Mouse (Mus musculus) lung, postnatal 10 days (tissue): ENCODE measurements around the gene Umodl1.
A peak's percentile ranks its signal among the peaks of the same experiment; 100 is the strongest.

Source experiments
- DNase-seq: peaks from one replicate; pipeline ENCODE4 v3.0.0; 2021

The Umodl1 gene

GRCm38 (mm10) chr17:31002613-31003012 is 48.2 kb downstream of the Umodl1 start:
- no peak for DNase-seq

GRCm38 (mm10) chr17:31005284-31005683 is 50.8 kb downstream of the Umodl1 start:
- no peak for DNase-seq

GRCm38 (mm10) chr17:31007357-31007756 is 52.9 kb downstream of the Umodl1 start:
- DNase-seq, result peak; percentile 16

- DNase-seq, result no peak
Measured at GRCm38 (mm10) chr17:31008416-31008815, 54.0 kb downstream of the Umodl1 start.

GRCm38 (mm10) chr17:31011551-31012394 is 57.3 kb downstream of the Umodl1 start:
- DNase-seq, result peak; percentile 62

GRCm38 (mm10) chr17:31018267-31018666 is 63.8 kb downstream of the Umodl1 start:
- peak; percentile 78 for DNase-seq

GRCm38 (mm10) chr17:31019505-31019904 is 65.1 kb downstream of the Umodl1 start:
- peak; percentile 68 for DNase-seq

- peak; percentile 51 for DNase-seq
Measured at GRCm38 (mm10) chr17:31020078-31020477, 65.6 kb downstream of the Umodl1 start.

- DNase-seq, result no peak
Measured at GRCm38 (mm10) chr17:31021276-31021675, 66.8 kb downstream of the Umodl1 start.

GRCm38 (mm10) chr17:31024125-31024781 is 69.8 kb downstream of the Umodl1 start:
- DNase-seq, result peak; percentile 54

- DNase-seq, result no peak
Measured at GRCm38 (mm10) chr17:31024782-31025125, 70.3 kb downstream of the Umodl1 start.

- no peak for DNase-seq
Measured at GRCm38 (mm10) chr17:31026986-31027385, 72.5 kb downstream of the Umodl1 start.

- DNase-seq, result no peak
Measured at GRCm38 (mm10) chr17:31027723-31028122, 73.3 kb downstream of the Umodl1 start.

GRCm38 (mm10) chr17:31028821-31029370 is 74.5 kb downstream of the Umodl1 start:
- DNase-seq, result no peak

- no peak for DNase-seq
Measured at GRCm38 (mm10) chr17:31029407-31029806, 75.0 kb downstream of the Umodl1 start.

- no peak for DNase-seq
Measured at GRCm38 (mm10) chr17:31032341-31032740, 77.9 kb downstream of the Umodl1 start.

- no peak for DNase-seq
Measured at GRCm38 (mm10) chr17:31033251-31033650, 78.8 kb downstream of the Umodl1 start.

- DNase-seq, result no peak
Measured at GRCm38 (mm10) chr17:31034165-31034564, 79.7 kb downstream of the Umodl1 start.

- no peak for DNase-seq
Measured at GRCm38 (mm10) chr17:31034674-31035356, 80.4 kb downstream of the Umodl1 start.

GRCm38 (mm10) chr17:31036168-31036876 is 81.9 kb downstream of the Umodl1 start:
- DNase-seq, result no peak

GRCm38 (mm10) chr17:31037331-31037730 is 82.9 kb downstream of the Umodl1 start:
- DNase-seq, result no peak

GRCm38 (mm10) chr17:31038381-31038780 is 83.9 kb downstream of the Umodl1 start:
- DNase-seq, result peak; percentile 55

- DNase-seq, result peak; percentile 46
Measured at GRCm38 (mm10) chr17:31039626-31040025, 85.2 kb downstream of the Umodl1 start.
